Mouse (Mus musculus): ENCODE measurements around the gene Trpc3. TPM values are rescaled to one million over a fixed set of nuclear protein-coding genes. Genes with fewer than 3 reads are reported as not detected.
"Not testable (repeated sequence)": the region's sequence is repeated elsewhere in the genome, so short reads cannot be mapped to it uniquely, and the experiment has no call there.

Gene Trpc3
- polyA plus RNA-seq, 1 experiment from 2014 or later, result 7.0 TPM

- H3K9ac ChIP-seq (ENCODE audit: low read length), result no peak overlapping the region
- WGBS, result 77% methylated on average over 5 of the region's 5 CpGs
Measured at GRCm38 (mm10) chr3:36613908-36614255, 76.1 kb downstream of the Trpc3 start.

GRCm38 (mm10) chr3:36613202-36613907 lies 76.6 kb downstream of the Trpc3 start, which contains the start of gene Bbs7:
TSS of gene Bbs7 (minus strand) at chr3:36613477.
- H3K4me2 ChIP-seq (ENCODE audit: low read depth, low read length, severe bottlenecking), result peak within 1 kb of the TSS; percentile 58
- H3K9me3 ChIP-seq (ENCODE audit: control insufficient read depth, low read length), result no peaks in the 10 kb centered on the region
- ATAC-seq (replicated peaks; ENCODE audit: low FRiP score) (peak; percentile 100), DNase-seq (ENCODE audit: low spot score) (peak; percentile 98)
- no peaks in the 10 kb centered on the region for H3K36me3 ChIP-seq (ENCODE audit: control insufficient read depth, insufficient read depth, low read length)
- peak within 1 kb of the TSS; percentile 72 for H3K9ac ChIP-seq (ENCODE audit: low read length)
- peak within 1 kb of the TSS; percentile 56 for H3K4me3 ChIP-seq (ENCODE audit: low read depth, low read length)
- no peaks in the 10 kb centered on the region for H3K27me3 ChIP-seq (ENCODE audit: control insufficient read depth, insufficient read depth, low read length)
- WGBS, result 4% methylated on average over 38 of the region's 38 CpGs
- H3K27ac ChIP-seq (ENCODE audit: low read depth, low read length), result no peak within 1 kb of the TSS
- peaks cover 2% of the 10 kb centered on the region; the same call in 1 of the 2 replicates for H3K4me1 ChIP-seq (replicated peaks; ENCODE audit: control insufficient read depth, insufficient read depth, low read length)

More at GRCm38 (mm10) chr3:36613908-36614255, 76.1 kb downstream of the Trpc3 start:
- H3K27me3 ChIP-seq (ENCODE audit: control insufficient read depth, insufficient read depth, low read length), result no peaks in the 10 kb centered on the region
- no peak overlapping the region for H3K27ac ChIP-seq (ENCODE audit: low read depth, low read length)
- no peaks in the 10 kb centered on the region for H3K36me3 ChIP-seq (ENCODE audit: control insufficient read depth, insufficient read depth, low read length)
- ATAC-seq (replicated peaks; ENCODE audit: low FRiP score), result no peak
- H3K4me2 ChIP-seq (ENCODE audit: low read depth, low read length, severe bottlenecking), result no peak overlapping the region; the same call in 1 of the 2 replicates
- no peak for DNase-seq (ENCODE audit: low spot score)
- no peaks in the 10 kb centered on the region for H3K9me3 ChIP-seq (ENCODE audit: control insufficient read depth, low read length)
- no peak overlapping the region for H3K4me3 ChIP-seq (ENCODE audit: low read depth, low read length)
- peaks cover 2% of the 10 kb centered on the region; the same call in 1 of the 2 replicates for H3K4me1 ChIP-seq (replicated peaks; ENCODE audit: control insufficient read depth, insufficient read depth, low read length)

- peak overlapping the region; percentile 56 for H3K4me3 ChIP-seq (ENCODE audit: low read depth, low read length)
- H3K4me1 ChIP-seq (replicated peaks; ENCODE audit: control insufficient read depth, insufficient read depth, low read length), result peaks cover 2% of the 10 kb centered on the region; the same call in 1 of the 2 replicates
- H3K4me2 ChIP-seq (ENCODE audit: low read depth, low read length, severe bottlenecking), result peak overlapping the region; percentile 58
- no peaks in the 10 kb centered on the region for H3K36me3 ChIP-seq (ENCODE audit: control insufficient read depth, insufficient read depth, low read length)
- no peaks in the 10 kb centered on the region for H3K27me3 ChIP-seq (ENCODE audit: control insufficient read depth, insufficient read depth, low read length)
- ATAC-seq (replicated peaks; ENCODE audit: low FRiP score) (0 out of 2 replicates have a peak, but pooled peaks have one; percentile 3), DNase-seq (ENCODE audit: low spot score) (no peak)
- H3K27ac ChIP-seq (ENCODE audit: low read depth, low read length), result no peak overlapping the region
- WGBS, result 5% methylated on average over 6 of the region's 6 CpGs
- peak overlapping the region; percentile 72 for H3K9ac ChIP-seq (ENCODE audit: low read length)
- no peaks in the 10 kb centered on the region for H3K9me3 ChIP-seq (ENCODE audit: control insufficient read depth, low read length)
Measured at GRCm38 (mm10) chr3:36612687-36613086, 77.3 kb downstream of the Trpc3 start.

DNA sequence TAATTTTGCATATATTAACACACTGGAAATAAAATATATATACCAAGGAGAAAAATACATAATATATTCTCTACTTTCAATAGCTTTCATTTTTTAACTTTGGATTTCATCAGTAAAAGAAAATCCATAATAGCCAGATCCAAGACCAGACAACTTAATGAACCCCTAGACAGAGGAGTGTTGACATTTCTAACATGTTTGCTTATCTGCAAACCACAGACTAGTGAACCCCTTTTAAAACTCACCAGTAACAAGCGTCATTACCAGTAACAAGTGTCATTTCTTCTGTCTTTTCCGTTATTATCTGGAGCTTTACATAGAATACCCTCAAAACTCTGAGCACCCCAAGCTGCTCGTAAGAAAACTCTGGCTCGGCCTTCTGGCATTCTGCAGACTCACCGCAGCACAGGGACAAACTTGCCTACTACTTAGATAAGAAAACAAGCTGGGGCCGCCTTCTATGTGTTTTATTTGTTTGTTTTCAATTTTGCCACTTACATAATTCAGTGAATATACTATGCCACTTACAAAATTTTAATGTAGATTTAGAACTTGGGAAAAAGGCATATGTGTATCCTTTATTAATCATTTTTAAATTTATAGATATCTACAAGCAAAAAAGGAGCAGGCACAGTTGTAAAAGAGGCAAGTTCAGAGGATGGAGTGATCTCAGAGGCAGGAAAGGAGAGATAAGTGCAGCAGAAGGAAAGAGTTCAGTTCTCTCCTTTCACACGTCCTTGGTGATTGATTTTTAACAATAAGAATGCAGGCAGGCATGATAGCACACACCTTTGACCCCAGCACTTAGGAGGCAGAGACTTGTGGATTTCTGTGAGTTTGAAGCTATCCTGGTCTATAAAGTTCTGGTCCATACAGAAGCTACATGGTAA lies 83.8 kb downstream of the Trpc3 start:
- ATAC-seq (replicated peaks; ENCODE audit: low FRiP score) (no peak), DNase-seq (ENCODE audit: low spot score) (no peak)
- Histone ChIP-seq H3K9ac (ENCODE audit: low read length) (no peak overlapping the region), H3K27ac (ENCODE audit: low read depth, low read length) (no peak overlapping the region), H3K4me2 (ENCODE audit: low read depth, low read length, severe bottlenecking) (no peak overlapping the region), H3K4me3 (ENCODE audit: low read depth, low read length) (no peak overlapping the region), H3K36me3 (ENCODE audit: control insufficient read depth, insufficient read depth, low read length) (no peaks in the 10 kb centered on the region), H3K4me1 (replicated peaks; ENCODE audit: control insufficient read depth, insufficient read depth, low read length) (no peaks in the 10 kb centered on the region), H3K27me3 (ENCODE audit: control insufficient read depth, insufficient read depth, low read length) (no peaks in the 10 kb centered on the region), H3K9me3 (ENCODE audit: control insufficient read depth, low read length) (no peaks in the 10 kb centered on the region)
- 83% methylated on average over 7 of the region's 7 CpGs for WGBS

- not testable (repeated sequence) for DNase-seq (ENCODE audit: low spot score); H3K9me3 ChIP-seq (ENCODE audit: control insufficient read depth, low read length); H3K4me3 ChIP-seq (ENCODE audit: low read depth, low read length); H3K27ac ChIP-seq (ENCODE audit: low read depth, low read length); ATAC-seq (replicated peaks; ENCODE audit: low FRiP score); H3K36me3 ChIP-seq (ENCODE audit: control insufficient read depth, insufficient read depth, low read length); H3K27me3 ChIP-seq (ENCODE audit: control insufficient read depth, insufficient read depth, low read length); H3K4me2 ChIP-seq (ENCODE audit: low read depth, low read length, severe bottlenecking); H3K9ac ChIP-seq (ENCODE audit: low read length); H3K4me1 ChIP-seq (replicated peaks; ENCODE audit: control insufficient read depth, insufficient read depth, low read length)
- WGBS, result 91% methylated on average over 9 of the region's 9 CpGs
Measured at GRCm38 (mm10) chr3:36599773-36600172, 90.2 kb downstream of the Trpc3 start.

DNA sequence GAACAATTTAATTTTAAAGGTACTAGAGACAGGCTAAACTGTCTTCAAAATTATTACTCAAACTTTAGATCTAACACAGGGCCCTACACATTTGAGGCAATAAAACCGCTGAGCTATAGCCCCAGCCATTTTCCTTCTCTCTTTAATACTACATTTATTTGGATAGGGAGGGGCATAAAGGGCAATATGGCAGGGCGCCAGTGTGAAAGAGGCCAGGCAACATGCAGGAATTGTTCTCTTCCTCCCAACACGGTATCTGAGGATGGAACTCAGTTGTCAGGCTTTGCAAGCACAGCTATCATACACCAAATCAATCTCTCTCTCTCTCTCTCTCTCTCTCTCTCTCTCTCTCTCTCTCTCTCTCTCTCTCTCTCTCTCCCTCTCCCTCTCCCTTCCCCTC lies 91.2 kb downstream of the Trpc3 start:
- H3K4me2 ChIP-seq (ENCODE audit: low read depth, low read length, severe bottlenecking), result no peak overlapping the region

DNA sequence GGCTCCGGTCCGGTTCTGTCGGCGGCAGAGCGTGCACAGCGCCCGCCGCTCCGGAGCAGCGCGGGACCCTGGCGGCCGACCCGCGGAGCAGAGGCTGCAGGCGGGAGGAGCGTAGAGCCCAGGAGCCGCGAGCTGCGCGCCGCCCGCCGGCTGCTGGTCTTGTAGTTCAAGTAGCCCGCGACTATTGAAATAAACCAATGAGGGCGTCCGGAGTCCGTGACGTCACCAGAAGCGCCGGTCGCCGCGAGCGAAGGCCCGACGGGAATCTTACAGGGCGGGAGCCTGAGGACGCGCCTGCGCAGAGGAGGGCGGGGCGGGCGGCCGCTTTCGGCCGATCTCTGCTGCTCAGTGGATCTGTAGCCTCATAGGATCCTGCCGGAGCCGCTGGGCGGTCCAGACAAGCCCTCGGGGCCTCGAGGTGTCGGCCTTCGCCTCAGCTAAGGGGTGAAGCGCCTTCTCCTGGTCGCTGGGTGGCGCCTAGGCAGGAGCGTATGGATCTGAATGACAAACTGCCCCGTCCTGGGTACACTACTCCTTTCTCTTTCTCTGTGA lies 118.1 kb downstream of the Trpc3 start, which contains the start of gene Ccna2:
TSS of gene Ccna2 (minus strand) at position 324 of the 552 bp plus-strand sequence.
- H3K9ac ChIP-seq (ENCODE audit: low read length), result peak within 1 kb of the TSS; percentile 95
- no peaks in the 10 kb centered on the region for H3K27me3 ChIP-seq (ENCODE audit: control insufficient read depth, insufficient read depth, low read length)
- WGBS, result under 1% methylated on average over 60 of the region's 60 CpGs
- peak; percentile 99 for ATAC-seq (replicated peaks; ENCODE audit: low FRiP score)
- no peaks in the 10 kb centered on the region for H3K9me3 ChIP-seq (ENCODE audit: control insufficient read depth, low read length)
- H3K4me3 ChIP-seq (ENCODE audit: low read depth, low read length), result peak within 1 kb of the TSS; percentile 87
- peak within 1 kb of the TSS; percentile 76 for H3K27ac ChIP-seq (ENCODE audit: low read depth, low read length)
- peak; percentile 100 for DNase-seq (ENCODE audit: low spot score)
- peaks cover 14% of the 10 kb centered on the region for H3K36me3 ChIP-seq (ENCODE audit: control insufficient read depth, insufficient read depth, low read length)
- H3K4me2 ChIP-seq (ENCODE audit: low read depth, low read length, severe bottlenecking), result peak within 1 kb of the TSS; percentile 78
- H3K4me1 ChIP-seq (replicated peaks; ENCODE audit: control insufficient read depth, insufficient read depth, low read length), result peaks cover 9% of the 10 kb centered on the region; the same call in 1 of the 2 replicates

More for the DNA sequence above, 91.2 kb downstream of the Trpc3 start:
- no peaks in the 10 kb centered on the region for H3K9me3 ChIP-seq (ENCODE audit: control insufficient read depth, low read length)
- no peak overlapping the region for H3K4me3 ChIP-seq (ENCODE audit: low read depth, low read length)
- H3K4me1 ChIP-seq (replicated peaks; ENCODE audit: control insufficient read depth, insufficient read depth, low read length), result no peaks in the 10 kb centered on the region
- no peak for DNase-seq (ENCODE audit: low spot score)
- no peaks in the 10 kb centered on the region for H3K36me3 ChIP-seq (ENCODE audit: control insufficient read depth, insufficient read depth, low read length)
- ATAC-seq (replicated peaks; ENCODE audit: low FRiP score), result no peak
- no peak overlapping the region for H3K9ac ChIP-seq (ENCODE audit: low read length)
- 86% methylated on average over 3 of the region's 3 CpGs for WGBS
- no peaks in the 10 kb centered on the region for H3K27me3 ChIP-seq (ENCODE audit: control insufficient read depth, insufficient read depth, low read length)
- H3K27ac ChIP-seq (ENCODE audit: low read depth, low read length), result no peak overlapping the region

DNA sequence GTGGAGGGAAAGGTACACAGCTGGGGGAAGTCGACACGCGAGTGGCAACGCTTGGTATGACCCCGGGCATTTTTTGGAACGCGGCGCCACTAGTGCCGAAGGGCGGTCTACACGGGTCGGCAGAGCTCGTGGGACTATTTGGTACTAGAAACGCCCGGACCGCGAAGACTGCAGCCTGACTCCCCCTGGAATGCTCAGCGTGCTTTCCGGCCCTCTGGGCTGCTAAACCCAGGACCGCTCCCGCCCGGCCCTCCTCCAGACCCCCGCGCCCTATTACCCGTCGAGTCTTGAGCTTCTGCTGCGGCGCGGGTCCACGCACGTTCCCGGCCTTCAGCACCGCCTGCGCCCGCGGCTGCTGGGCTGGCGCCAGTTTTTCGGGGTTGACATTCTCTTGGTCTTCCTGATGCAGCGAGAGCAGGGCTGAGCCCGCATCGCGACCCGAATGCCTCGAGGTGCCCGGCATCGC lies 118.6 kb downstream of the Trpc3 start:
- Histone ChIP-seq H3K4me3 (ENCODE audit: low read depth, low read length) (peak overlapping the region; percentile 87), H3K4me2 (ENCODE audit: low read depth, low read length, severe bottlenecking) (peak overlapping the region; percentile 78), H3K4me1 (replicated peaks; ENCODE audit: control insufficient read depth, insufficient read depth, low read length) (peaks cover 9% of the 10 kb centered on the region; the same call in 1 of the 2 replicates), H3K9me3 (ENCODE audit: control insufficient read depth, low read length) (no peaks in the 10 kb centered on the region), H3K27ac (ENCODE audit: low read depth, low read length) (peak overlapping the region; percentile 76), H3K27me3 (ENCODE audit: control insufficient read depth, insufficient read depth, low read length) (no peaks in the 10 kb centered on the region), H3K9ac (ENCODE audit: low read length) (peak overlapping the region; percentile 95), H3K36me3 (ENCODE audit: control insufficient read depth, insufficient read depth, low read length) (peaks cover 19% of the 10 kb centered on the region)
- no peak; the same call in none of the 2 replicates for ATAC-seq (replicated peaks; ENCODE audit: low FRiP score)
- no peak for DNase-seq (ENCODE audit: low spot score)
- under 1% methylated on average over 46 of the region's 46 CpGs for WGBS
